Mouse (Mus musculus) embryonic facial prominence, embryonic 11.5 days (tissue): ENCODE data around the gene Clec11a. TPM values are rescaled to one million over a fixed set of nuclear protein-coding genes. Genes with fewer than 3 reads are reported as not detected.

ENCODE experiments used
- ATAC-seq: fragments of 200-750 bp; cut with Nextera tagmentation; replicated peaks from 2 replicates; pipeline ENCODE4 v1.8.0; 2017; ENCODE audit warnings: low read depth; ENCODE audit not compliant: insufficient number of reproducible peaks, low FRiP score, low TSS enrichment
- DNase-seq: peaks from one replicate; pipeline ENCODE4 v3.0.0-alpha.2; 2015; ENCODE audit warnings: low spot score
- H3K27ac ChIP-seq: fragments of 300-500 bp; sonication (generic); replicated peaks from 2 replicates; pipeline ENCODE4 v1.5.1; 2014; ENCODE audit warnings: mild to moderate bottlenecking, low read depth, low read length, control low read depth
- H3K27me3 ChIP-seq: fragments of 300-500 bp; sonication (generic); 2 replicates; pipeline ENCODE4 v1.6.1; 2014; ENCODE audit warnings: mild to moderate bottlenecking, low read length, moderate library complexity, mixed read lengths; ENCODE audit not compliant: control insufficient read depth, insufficient read depth
- H3K36me3 ChIP-seq: fragments of 300-500 bp; sonication (generic); replicated peaks from 2 replicates; pipeline ENCODE4 v1.6.1; 2014; ENCODE audit warnings: low read depth, mild to moderate bottlenecking, low read length, moderate library complexity, mixed read lengths; ENCODE audit not compliant: control insufficient read depth, insufficient read depth
- H3K4me1 ChIP-seq: fragments of 300-500 bp; sonication (generic); 2 replicates; pipeline ENCODE4 v1.6.1; 2014; ENCODE audit warnings: low read length, mixed read lengths; ENCODE audit not compliant: control insufficient read depth, insufficient read depth
- H3K4me2 ChIP-seq: fragments of 300-500 bp; sonication (generic); 2 replicates; pipeline ENCODE4 v1.6.1; 2014; ENCODE audit warnings: low read depth, mild to moderate bottlenecking, control low read depth, low read length, moderate library complexity
- H3K4me3 ChIP-seq: fragments of 300-500 bp; sonication (generic); 2 replicates; pipeline ENCODE4 v1.5.1; 2014; ENCODE audit warnings: low read depth, low read length, control low read depth
- H3K9ac ChIP-seq: fragments of 300-500 bp; sonication (generic); replicated peaks from 2 replicates; pipeline ENCODE4 v1.6.1; 2014; ENCODE audit warnings: mild to moderate bottlenecking, control low read depth, low read length
- H3K9me3 ChIP-seq: fragments of 300-500 bp; sonication (generic); replicated peaks from 2 replicates; pipeline ENCODE4 v1.6.1; 2016; ENCODE audit warnings: mild to moderate bottlenecking, low read length, inconsistent platforms, mixed read lengths; ENCODE audit not compliant: control insufficient read depth
- WGBS: fragments of 180-500 bp; shearing (Covaris S2); extraction: QIAGEN DNeasy Blood & Tissue Kit; methylation state at CpG from one replicate; pipeline ENCODE4 v1.1.7; 2014; 5-methylcytosine and 5-hydroxymethylcytosine counted together
- polyA plus RNA-seq: library from polyadenylated mRNA; unstranded; fragments of >200 nt; fragmentation: Nextera tagmentation; extraction: Ambion mirVana; gene quantifications from 2 replicates; pipeline ENCODE4 v1.2.1, GENCODE M21; 2014

Gene Clec11a
- polyA plus RNA-seq: 2.2 and 2.3 TPM in 2 replicates

- no peaks in the 10 kb centered on the region for H3K9me3 ChIP-seq
- H3K9ac ChIP-seq: no peak within 1 kb of the TSS
- H3K27ac ChIP-seq: no peak within 1 kb of the TSS; the same call in 1 of the 2 replicates
- peaks cover 17% of the 10 kb centered on the region for H3K27me3 ChIP-seq
- 52% methylated on average over 6 of the region's 6 CpGs for WGBS
- no peak within 1 kb of the TSS for H3K4me3 ChIP-seq
- DNase-seq (no peak), ATAC-seq (no peak)
- no peaks in the 10 kb centered on the region for H3K36me3 ChIP-seq
- H3K4me2 ChIP-seq: peak within 1 kb of the TSS; percentile 14; the same call in 1 of the 2 replicates
- 0 out of 2 replicates have a peak, but pooled peaks cover 3% of the 10 kb centered on the region for H3K4me1 ChIP-seq
Measured at GRCm38 (mm10) chr7:44306516-44307240, at the start of gene Clec11a. Gene Clec11a, minus strand, starts transcription at chr7:44306902.

DNA sequence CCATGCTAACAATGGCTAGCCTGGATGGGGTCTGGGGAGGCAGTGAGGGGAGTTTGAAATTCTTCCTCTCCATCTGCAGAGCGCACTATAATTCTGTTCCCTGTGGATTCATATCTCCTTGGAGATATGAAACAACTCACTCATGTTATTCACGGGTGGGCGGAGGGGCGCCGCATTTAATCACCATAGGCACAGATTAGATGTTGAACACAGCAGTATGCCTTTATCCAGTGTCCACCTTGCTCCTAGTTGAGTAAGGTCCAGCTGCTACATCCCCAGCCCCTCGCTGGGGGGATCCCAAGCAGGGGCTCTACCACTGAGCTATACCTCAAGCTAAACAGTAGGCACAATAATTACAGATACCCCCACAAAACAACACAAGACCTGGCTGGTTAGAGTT is 48.7 kb upstream of the Clec11a start:
- H3K9me3 ChIP-seq: no peaks in the 10 kb centered on the region
- H3K9ac ChIP-seq: no peak overlapping the region
- no peak overlapping the region for H3K27ac ChIP-seq
- H3K4me1 ChIP-seq: peaks cover 6% of the 10 kb centered on the region
- DNase-seq (no peak), ATAC-seq (no peak)
- H3K4me2 ChIP-seq: no peak overlapping the region
- 67% methylated on average over 6 of the region's 6 CpGs for WGBS
- H3K27me3 ChIP-seq: peaks cover 85% of the 10 kb centered on the region
- no peaks in the 10 kb centered on the region for H3K36me3 ChIP-seq
- no peak overlapping the region for H3K4me3 ChIP-seq

DNA sequence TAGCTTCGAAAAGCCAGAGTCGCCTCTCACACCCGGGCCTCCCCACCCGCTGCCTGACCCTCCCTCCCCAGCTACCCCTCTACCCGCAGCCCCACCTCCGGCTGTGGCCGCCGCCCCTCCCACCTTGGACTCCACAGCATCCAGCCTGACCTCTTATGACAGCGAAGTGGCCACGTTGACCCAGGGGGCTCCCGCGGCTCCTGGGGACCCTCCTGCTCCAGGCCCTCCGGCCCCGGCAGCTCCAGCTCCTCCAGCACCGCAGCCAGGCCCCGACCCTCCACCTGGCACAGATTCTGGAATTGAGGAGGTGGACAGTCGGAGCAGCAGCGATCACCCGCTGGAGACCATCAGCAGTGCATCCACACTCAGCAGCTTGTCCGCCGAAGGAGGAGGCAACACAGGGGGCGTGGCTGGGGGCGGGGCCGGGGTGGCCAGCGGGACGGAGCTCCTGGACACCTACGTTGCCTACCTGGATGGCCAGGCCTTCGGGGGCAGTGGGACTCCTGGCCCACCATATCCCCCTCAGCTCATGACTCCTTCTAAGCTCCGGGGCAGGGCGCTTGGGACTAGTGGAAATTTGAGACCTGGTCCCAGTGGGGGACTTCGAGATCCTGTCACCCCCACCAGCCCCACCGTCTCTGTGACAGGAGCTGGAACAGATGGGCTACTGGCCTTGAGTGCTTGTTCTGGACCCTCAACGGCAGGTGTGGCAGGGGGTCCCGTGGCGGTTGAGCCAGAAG is 47.1 kb upstream of the Clec11a start:
- DNase-seq: peak; percentile 31
- H3K36me3 ChIP-seq: no peaks in the 10 kb centered on the region
- peaks cover 81% of the 10 kb centered on the region for H3K27me3 ChIP-seq
- H3K27ac ChIP-seq: no peak overlapping the region
- ATAC-seq: no peak
- H3K4me3 ChIP-seq: 0 out of 2 replicates have a peak overlapping the region, but pooled peaks have one; percentile 8
- 2% methylated on average over 33 of the region's 35 CpGs for WGBS
- H3K9me3 ChIP-seq: no peaks in the 10 kb centered on the region
- H3K4me2 ChIP-seq: peak overlapping the region; percentile 23
- peaks cover 4% of the 10 kb centered on the region for H3K4me1 ChIP-seq
- no peak overlapping the region for H3K9ac ChIP-seq

GRCm38 (mm10) chr7:44352750-44353600 is 46.3 kb upstream of the Clec11a start:
- H3K27ac ChIP-seq: no peak overlapping the region
- H3K36me3 ChIP-seq: no peaks in the 10 kb centered on the region
- H3K4me1 ChIP-seq: peaks cover 4% of the 10 kb centered on the region
- 2% methylated on average over 66 of the region's 71 CpGs for WGBS
- H3K9ac ChIP-seq: no peak overlapping the region
- no peaks in the 10 kb centered on the region for H3K9me3 ChIP-seq
- no peak for DNase-seq
- peaks cover 77% of the 10 kb centered on the region for H3K27me3 ChIP-seq
- peak overlapping the region; percentile 23 for H3K4me2 ChIP-seq
- peak overlapping the region; percentile 21 for H3K4me3 ChIP-seq
- ATAC-seq: no peak

GRCm38 (mm10) chr7:44351881-44352749 is 45.4 kb upstream of the Clec11a start:
- Histone ChIP-seq H3K4me3 (no peak overlapping the region), H3K27me3 (peaks cover 68% of the 10 kb centered on the region), H3K4me2 (no peak overlapping the region), H3K36me3 (no peaks in the 10 kb centered on the region), H3K27ac (no peak overlapping the region), H3K4me1 (peaks cover 4% of the 10 kb centered on the region), H3K9ac (no peak overlapping the region; the same call in 1 of the 2 replicates), H3K9me3 (no peaks in the 10 kb centered on the region)
- ATAC-seq: no peak
- no peak for DNase-seq
- 4% methylated on average over 66 of the region's 71 CpGs for WGBS

DNA sequence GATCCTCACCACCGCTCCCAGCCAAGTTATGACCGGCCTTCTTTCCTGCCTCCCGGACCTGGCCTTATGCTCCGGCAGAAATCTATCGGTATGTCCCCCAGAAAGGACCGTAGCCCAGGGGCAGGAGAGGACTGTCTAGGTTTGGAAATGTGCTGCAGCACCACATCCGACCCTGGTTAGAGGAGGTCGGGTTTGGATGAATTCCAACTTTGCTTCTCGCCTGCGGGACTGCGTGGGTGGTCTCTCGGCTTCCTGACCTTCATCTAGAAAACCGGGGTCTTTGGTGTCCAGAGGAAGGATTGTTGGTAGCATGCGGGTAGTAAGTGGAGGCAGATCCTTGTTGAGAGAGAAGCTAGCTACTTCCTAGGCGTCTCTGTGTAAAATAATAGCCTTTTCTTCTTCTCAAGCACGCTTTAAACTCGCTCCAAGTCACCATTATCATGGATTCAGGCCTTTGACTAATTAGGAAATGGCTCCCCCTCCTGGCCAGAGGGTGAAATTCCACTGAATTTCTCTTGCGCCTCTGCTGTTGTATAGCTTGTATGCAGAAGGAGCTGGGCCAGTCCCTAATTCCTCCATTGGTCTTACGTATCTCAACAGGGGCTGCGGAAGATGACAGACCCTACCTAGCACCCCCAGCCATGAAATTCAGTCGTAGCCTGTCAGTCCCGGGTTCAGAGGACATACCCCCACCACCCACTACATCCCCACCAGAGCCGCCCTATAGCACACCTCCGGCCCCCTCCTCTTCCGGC is 44.4 kb upstream of the Clec11a start:
- H3K4me2 ChIP-seq: peak overlapping the region; percentile 41
- H3K4me3 ChIP-seq: peak overlapping the region; percentile 9; the same call in 1 of the 2 replicates
- H3K9ac ChIP-seq: peak overlapping the region; percentile 34; the same call in 1 of the 2 replicates
- H3K27ac ChIP-seq: no peak overlapping the region
- H3K4me1 ChIP-seq: no peaks in the 10 kb centered on the region; the same call in 1 of the 2 replicates
- DNase-seq (peak; percentile 94), ATAC-seq (peak; percentile 32; the same call in 1 of the 2 replicates)
- H3K27me3 ChIP-seq: peaks cover 60% of the 10 kb centered on the region
- H3K9me3 ChIP-seq: no peaks in the 10 kb centered on the region
- 4% methylated on average over 25 of the region's 25 CpGs for WGBS
- no peaks in the 10 kb centered on the region for H3K36me3 ChIP-seq
